Mouse (Mus musculus) ES-Bruce4 (cell line): ENCODE measurements around the gene Pank4. TPM values are rescaled to one million over a fixed set of nuclear protein-coding genes. Genes with fewer than 3 reads are reported as not detected.

Experiments
- H3K27ac ChIP-seq: 2 replicates; pipeline ENCODE4 v1.5.1; 2012; ENCODE audit warnings: low read length, inconsistent platforms; ENCODE audit not compliant: insufficient read depth
- H3K27me3 ChIP-seq: 2 replicates; pipeline ENCODE4 v1.6.1; 2012; ENCODE audit warnings: mild to moderate bottlenecking, low read length, inconsistent platforms; ENCODE audit not compliant: control insufficient read depth, poor library complexity, insufficient read depth, severe bottlenecking
- H3K36me3 ChIP-seq: 2 replicates; pipeline ENCODE4 v1.6.1; 2012; ENCODE audit warnings: inconsistent platforms, mild to moderate bottlenecking, low read length, moderate library complexity; ENCODE audit not compliant: control insufficient read depth, poor library complexity, insufficient read depth, severe bottlenecking
- H3K4me1 ChIP-seq: one replicate; pipeline ENCODE4 v1.8.1; 2011; ENCODE audit warnings: low read length; ENCODE audit not compliant: control insufficient read depth, insufficient read depth
- H3K4me3 ChIP-seq: 2 replicates; pipeline ENCODE4 v1.5.1; 2011; ENCODE audit warnings: low read depth, mild to moderate bottlenecking, low read length
- H3K9ac ChIP-seq: 2 replicates; pipeline ENCODE4 v1.6.1; 2012; ENCODE audit warnings: low read depth, mild to moderate bottlenecking, inconsistent platforms; ENCODE audit not compliant: poor library complexity, severe bottlenecking
- H3K9me3 ChIP-seq: replicated peaks from 2 replicates; pipeline ENCODE4 v1.6.1; 2012; ENCODE audit warnings: mild to moderate bottlenecking, low read length, inconsistent platforms; ENCODE audit not compliant: control insufficient read depth, poor library complexity, insufficient read depth, severe bottlenecking
- CTCF ChIP-seq: IDR thresholded peaks from one replicate; pipeline ENCODE4 v1.8.1; 2011; ENCODE audit warnings: low read depth, low read length
- EP300 ChIP-seq: IDR thresholded peaks from 2 replicates; pipeline ENCODE4 v1.6.1; 2011; ENCODE audit warnings: low read depth, low read length; ENCODE audit not compliant: insufficient read depth
- POLR2A ChIP-seq: IDR thresholded peaks from one replicate; pipeline ENCODE4 v1.8.1; 2011; ENCODE audit warnings: low read length; ENCODE audit not compliant: insufficient read depth
- polyA plus RNA-seq: library from polyadenylated mRNA; stranded (reverse); fragments of >200 nt; gene quantifications from 2 replicates; pipeline ENCODE4 v1.2.4, GENCODE M21; 2011; ENCODE audit warnings: low read depth; ENCODE audit not compliant: missing spikeins, insufficient read depth, insufficient read length

The Pank4 gene
- polyA plus RNA-seq, 1 experiment, result 21.5 TPM

- TF ChIP-seq CTCF (peak; percentile 49), POLR2A (no peak)
- Histone ChIP-seq H3K9ac (no peak overlapping the region), H3K4me1 (peaks cover 1% of the 10 kb centered on the region), H3K27me3 (0 out of 2 replicates have a peak, but pooled peaks cover 3% of the 10 kb centered on the region), H3K9me3 (peaks cover 30% of the 10 kb centered on the region), H3K4me3 (no peak overlapping the region), H3K36me3 (peaks cover 30% of the 10 kb centered on the region), H3K27ac (no peak overlapping the region)
Measured at GRCm38 (mm10) chr4:154967173-154967572, 3.2 kb downstream of the Pank4 start.

GRCm38 (mm10) chr4:154972546-154972945, 8.6 kb downstream of the Pank4 start:
- Histone ChIP-seq H3K27me3 (no peaks in the 10 kb centered on the region), H3K27ac (no peak overlapping the region), H3K4me3 (no peak overlapping the region), H3K9me3 (peaks cover 54% of the 10 kb centered on the region), H3K36me3 (peaks cover 67% of the 10 kb centered on the region), H3K9ac (no peak overlapping the region), H3K4me1 (no peaks in the 10 kb centered on the region)
- TF ChIP-seq POLR2A, result no peak
- no peak for TF ChIP-seq EP300
- no peak for TF ChIP-seq CTCF

GRCm38 (mm10) chr4:154974163-154974611, 10.3 kb downstream of the Pank4 start:
- H3K4me3 ChIP-seq, result no peak overlapping the region
- peaks cover 67% of the 10 kb centered on the region for H3K36me3 ChIP-seq
- H3K27ac ChIP-seq, result no peak overlapping the region
- H3K4me1 ChIP-seq, result no peaks in the 10 kb centered on the region
- no peak for TF ChIP-seq EP300
- TF ChIP-seq POLR2A, result no peak
- no peak for TF ChIP-seq CTCF
- no peak overlapping the region for H3K9ac ChIP-seq
- no peaks in the 10 kb centered on the region for H3K27me3 ChIP-seq
- H3K9me3 ChIP-seq, result peaks cover 54% of the 10 kb centered on the region

GRCm38 (mm10) chr4:154980110-154980509, 16.2 kb downstream of the Pank4 start:
- Histone ChIP-seq H3K4me3 (no peak overlapping the region), H3K4me1 (peaks cover 5% of the 10 kb centered on the region), H3K27me3 (no peaks in the 10 kb centered on the region), H3K27ac (no peak overlapping the region), H3K9me3 (no peaks in the 10 kb centered on the region), H3K36me3 (peaks cover 14% of the 10 kb centered on the region), H3K9ac (no peak overlapping the region)
- no peak for TF ChIP-seq EP300
- peak; percentile 46 for TF ChIP-seq CTCF

- TF ChIP-seq EP300 (no peak), POLR2A (no peak), CTCF (no peak)
- Histone ChIP-seq H3K36me3 (peaks cover 9% of the 10 kb centered on the region), H3K27me3 (no peaks in the 10 kb centered on the region), H3K27ac (no peak overlapping the region), H3K9ac (no peak overlapping the region), H3K4me1 (peaks cover 6% of the 10 kb centered on the region), H3K9me3 (no peaks in the 10 kb centered on the region), H3K4me3 (no peak overlapping the region)
Measured at GRCm38 (mm10) chr4:154981076-154981475, 17.2 kb downstream of the Pank4 start.

- Histone ChIP-seq H3K36me3 (peaks cover 5% of the 10 kb centered on the region), H3K4me1 (peaks cover 6% of the 10 kb centered on the region), H3K27me3 (no peaks in the 10 kb centered on the region), H3K4me3 (no peak overlapping the region), H3K9ac (no peak overlapping the region), H3K9me3 (no peaks in the 10 kb centered on the region), H3K27ac (no peak overlapping the region)
- TF ChIP-seq POLR2A (no peak), CTCF (peak; percentile 82), EP300 (no peak)
Measured at GRCm38 (mm10) chr4:154981530-154981929, 17.6 kb downstream of the Pank4 start.
